Mouse (Mus musculus): Measurements from ENCODE around the gene Scly.

The Scly gene

GRCm38 (mm10) chr1:91301206-91301920 lies 3.2 kb downstream of the Scly start:
- peak in 1 of 2 experiments; percentile 17 for DNase-seq

GRCm38 (mm10) chr1:91302021-91302420 lies 3.9 kb downstream of the Scly start:
- peak in 1 of 2 experiments; percentile 28 for DNase-seq

GRCm38 (mm10) chr1:91304621-91305020 lies 6.5 kb downstream of the Scly start:
- no peak for DNase-seq

GRCm38 (mm10) chr1:91309366-91310085 lies 11.4 kb downstream of the Scly start:
- DNase-seq, result no peak

GRCm38 (mm10) chr1:91312273-91312672 lies 14.1 kb downstream of the Scly start:
- DNase-seq, result peak in 1 of 2 experiments; percentile 17

GRCm38 (mm10) chr1:91313251-91313650 lies 15.1 kb downstream of the Scly start:
- no peak for DNase-seq

- no peak for DNase-seq
These were observed 19.5 kb downstream of the Scly start for GRCm38 (mm10) chr1:91317656-91318055.

- no peak for DNase-seq
These were observed 23.8 kb downstream of the Scly start, which contains the start of gene Espnl for GRCm38 (mm10) chr1:91321760-91322438. Gene Espnl (plus strand): TSS chr1:91322075.

- DNase-seq, result no peak
These were observed 26.5 kb downstream of the Scly start for GRCm38 (mm10) chr1:91324646-91325045.

- DNase-seq, result no peak
These were observed 27.4 kb downstream of the Scly start for GRCm38 (mm10) chr1:91325488-91326042.

- no peak for DNase-seq
These were observed 34.0 kb downstream of the Scly start for GRCm38 (mm10) chr1:91332102-91332501.

- no peak for DNase-seq
These were observed 35.4 kb downstream of the Scly start for GRCm38 (mm10) chr1:91333582-91333981.

GRCm38 (mm10) chr1:91337355-91337754 lies 39.2 kb downstream of the Scly start:
- DNase-seq, result no peak

- DNase-seq, result no peak
These were observed 45.9 kb downstream of the Scly start for GRCm38 (mm10) chr1:91344001-91344400.

GRCm38 (mm10) chr1:91344921-91345685 lies 47.0 kb downstream of the Scly start:
- DNase-seq, result no peak

- peak; percentile 31 to 61 for DNase-seq
These were observed 48.8 kb downstream of the Scly start for GRCm38 (mm10) chr1:91346892-91347291.

GRCm38 (mm10) chr1:91350841-91351240 lies 52.7 kb downstream of the Scly start, which contains the start of gene Klhl30:
Gene Klhl30 (plus strand): TSS chr1:91351016.
- no peak for DNase-seq

GRCm38 (mm10) chr1:91351249-91351648 lies 53.1 kb downstream of the Scly start:
- no peak for DNase-seq

- no peak for DNase-seq
These were observed 54.1 kb downstream of the Scly start for GRCm38 (mm10) chr1:91352277-91352676.

- DNase-seq, result no peak
These were observed 58.0 kb downstream of the Scly start for GRCm38 (mm10) chr1:91356105-91356504.

- DNase-seq, result no peak
These were observed 64.0 kb downstream of the Scly start for GRCm38 (mm10) chr1:91362113-91362512.

Measured in lung, adult 18-20 months (tissue).